In genomic region chr10:78425181-78426041, GRCm38 (mm10) we compare ENCODE assay signal across 8 mouse cellular contexts. TPM values are rescaled to one million over a fixed set of nuclear protein-coding genes. Genes with fewer than 3 reads are reported as not detected.
DNase-seq lines count a peak whose midpoint lies in the region; ATAC-seq and TF ChIP-seq lines count a peak whose summit lies in the region.

Gene Cstb, plus strand, starts transcription at chr10:78425669.

- H3K4me1 ChIP-seq in hindbrain, embryonic 16.5 days (ENCODE audit: control insufficient read depth, insufficient read depth, low read depth, low read length): peaks cover 5% of the 10 kb centered on the region; the same call in 1 of the 2 replicates

- peak within 1 kb of the TSS; percentile 89 for H3K4me3 ChIP-seq in gastrocnemius, adult 2 months
- H3K4me3 ChIP-seq in hindbrain, embryonic 16.5 days (ENCODE audit: low read length): peak within 1 kb of the TSS; percentile 87

- peak; percentile 96 for ATAC-seq in activated CD4-positive, CD25-positive, alpha-beta regulatory T cell, adult 4 months
- ATAC-seq in common myeloid progenitor, adult 5-6 weeks (replicated peaks; ENCODE audit: low read depth, poor library complexity, severe bottlenecking): peak; percentile 84
- peak; percentile 95 for ATAC-seq in hindbrain, embryonic 16.5 days

- TF ChIP-seq CTCF in gastrocnemius, adult 2 months (IDR thresholded peaks at IDR 0.05): no peak

- H3K36me3 ChIP-seq in hindbrain, embryonic 16.5 days (ENCODE audit: control insufficient read depth, insufficient read depth, low read length): peaks cover 16% of the 10 kb centered on the region

- DNase-seq in gastrocnemius, adult 2 months: peak; percentile 86
- DNase-seq in left cerebral cortex, adult 18-20 months (ENCODE audit: low spot score in 2 of 2): peak; percentile 86
- peak; percentile 88 for DNase-seq in lung, postnatal 4 days
- peak; percentile 87 for DNase-seq in retina, postnatal 1 day
- peak; percentile 95 for DNase-seq in thymus, postnatal 4 days

- H3K27ac ChIP-seq in gastrocnemius, adult 2 months: peak within 1 kb of the TSS; percentile 89
- H3K27ac ChIP-seq in hindbrain, embryonic 16.5 days (ENCODE audit: low read depth, low read length): peak within 1 kb of the TSS; percentile 78

- peak within 1 kb of the TSS; percentile 84 for H3K4me2 ChIP-seq in hindbrain, embryonic 16.5 days (ENCODE audit: low read length)

- H3K27me3 ChIP-seq in hindbrain, embryonic 16.5 days (replicated peaks; ENCODE audit: control insufficient read depth, insufficient read depth, low read length): no peaks in the 10 kb centered on the region

- peak within 1 kb of the TSS; percentile 96 for H3K9ac ChIP-seq in hindbrain, embryonic 16.5 days (ENCODE audit: low read depth, low read length)

- intact Hi-C loops in gastrocnemius, adult 2 months (cut with DNase I): no loop called here

- WGBS in hindbrain, embryonic 16.5 days: 2% methylated on average over 38 of the region's 40 CpGs

- no peaks in the 10 kb centered on the region for H3K9me3 ChIP-seq in hindbrain, embryonic 16.5 days (ENCODE audit: control insufficient read depth, low read length)

RNA-seq across cellular contexts. Expression of gene Cstb, which starts in this region (rescaled TPM):
- 100 to 1,000 TPM; 166 to 179 TPM for polyA plus RNA-seq in activated CD4-positive, CD25-positive, alpha-beta regulatory T cell, adult 4 months (2017; shearing (Covaris generic))
- 41.8 and 47.5 TPM in 2 replicates for total RNA-seq in common myeloid progenitor, adult 5-6 weeks (2017)
- 10 to 100 TPM; 11.9 to 15.3 TPM for total RNA-seq in gastrocnemius, adult 2 months (2021)
- polyA plus RNA-seq in hindbrain, embryonic 16.5 days (2015; fragmentation: Nextera tagmentation; extraction: Ambion mirVana): 86.1 and 102 TPM in 2 replicates
- total RNA-seq in left cerebral cortex, adult 18-20 months (2021): 10 to 100 TPM; 38.5 to 40.4 TPM

Comparison
In these comparisons a context has a peak if more than half of its experiments do, and no peak if none do; other contexts are left out.
1. Peak in every context shown above with its lines: DNase-seq, ATAC-seq, H3K4me3 ChIP-seq and H3K27ac ChIP-seq.